Mouse (Mus musculus) CH12.LX (cell line): ENCODE data around the gene Fkbp14. TPM values are rescaled to one million over a fixed set of nuclear protein-coding genes. Genes with fewer than 3 reads are reported as not detected.
A peak's percentile ranks its signal among the peaks of the same experiment; 100 is the strongest.

ENCODE experiments used
- DNase-seq: peaks from one replicate; pipeline ENCODE4 v3.0.0-alpha.2; 2013; ENCODE audit errors: extremely low read depth
- H3K27ac ChIP-seq: 2 replicates; pipeline ENCODE4 v1.5.1; 2012; ENCODE audit warnings: low read depth, mild to moderate bottlenecking, control low read depth, moderate library complexity; ENCODE audit not compliant: insufficient read depth
- H3K27me3 ChIP-seq: replicated peaks from 2 replicates; pipeline ENCODE3; 2012; ENCODE audit warnings: inconsistent platforms
- H3K36me3 ChIP-seq, 2 experiments: replicated peaks in 1 of 2; 2 replicates each; pipeline versions ENCODE3 to v1.6.1; 2012; ENCODE audit warnings: inconsistent platforms in 1 of 2, low read length in 1 of 2, mild to moderate bottlenecking in 1 of 2, mixed read lengths in 1 of 2, moderate library complexity in 1 of 2; ENCODE audit not compliant: control insufficient read depth in 1 of 2, insufficient read depth in 1 of 2
- H3K4me1 ChIP-seq, 2 experiments: 2 replicates each; pipeline ENCODE4 v1.6.1; 2012; ENCODE audit warnings: inconsistent platforms in 1 of 2, moderate library complexity in 1 of 2; ENCODE audit not compliant: insufficient read depth in 2 of 2, control insufficient read depth in 1 of 2
- H3K4me2 ChIP-seq: 2 replicates; pipeline ENCODE4 v1.6.1; 2012; ENCODE audit warnings: low read depth, mild to moderate bottlenecking, control low read depth; ENCODE audit not compliant: poor library complexity, insufficient read depth, severe bottlenecking
- H3K4me3 ChIP-seq, 3 experiments: fragments of 150-350 bp in 1 of 3; sonication (generic) in 1 of 3; replicated peaks in 1 of 3; 2 replicates each; pipeline versions ENCODE3 to v1.5.1; 2011 to 2012; ENCODE audit warnings: low read depth in 2 of 3, low read length in 2 of 3, mild to moderate bottlenecking in 2 of 3, moderate library complexity in 2 of 3, control low read depth in 1 of 3, improper control_type of control experiment in 1 of 3, inconsistent platforms in 1 of 3, mixed read lengths in 1 of 3; ENCODE audit not compliant: poor library complexity in 1 of 3
- H3K79me2 ChIP-seq: replicated peaks from 2 replicates; pipeline ENCODE4 v1.6.1; 2012; ENCODE audit warnings: mild to moderate bottlenecking, moderate library complexity; ENCODE audit not compliant: control insufficient read depth, poor library complexity, insufficient read depth, severe bottlenecking; ENCODE audit errors: extremely low read depth
- H3K9ac ChIP-seq: 2 replicates; pipeline ENCODE4 v1.6.1; 2012; ENCODE audit warnings: low read depth, mild to moderate bottlenecking, control low read depth, moderate library complexity; ENCODE audit not compliant: insufficient read depth
- H3K9me3 ChIP-seq: replicated peaks from 2 replicates; pipeline ENCODE3; 2012; ENCODE audit warnings: low read length, inconsistent platforms, mixed read lengths
- BHLHE40 ChIP-seq: IDR thresholded peaks from 2 replicates; pipeline ENCODE4 v1.6.1; 2011; ENCODE audit warnings: mild to moderate bottlenecking, low read depth, low read length, improper control_type of control experiment
- CTCF ChIP-seq, 2 experiments: IDR thresholded peaks in 1 of 2; conservative IDR thresholded peaks in 1 of 2; 2 replicates each; pipeline ENCODE4 v1.5.1; 2011 to 2012; ENCODE audit warnings: low read depth in 2 of 2, low read length in 2 of 2, improper control_type of control experiment in 1 of 2, inconsistent platforms in 1 of 2, mild to moderate bottlenecking in 1 of 2, moderate library complexity in 1 of 2
- ELF1 ChIP-seq: IDR thresholded peaks from 2 replicates; pipeline ENCODE4 v1.6.1; 2014; ENCODE audit warnings: low read depth, mild to moderate bottlenecking, inconsistent platforms, low read length, improper control_type of control experiment
- EP300 ChIP-seq: IDR thresholded peaks from 2 replicates; pipeline ENCODE4 v1.6.1; 2011; ENCODE audit warnings: low read length, improper control_type of control experiment
- ETS1 ChIP-seq: conservative IDR thresholded peaks from 2 replicates; pipeline ENCODE4 v1.6.1; 2012; ENCODE audit warnings: low read depth, mild to moderate bottlenecking, inconsistent platforms, low read length, improper control_type of control experiment, moderate library complexity
- HCFC1 ChIP-seq: IDR thresholded peaks from 2 replicates; pipeline ENCODE4 v1.6.1; 2012; ENCODE audit warnings: low read depth, mild to moderate bottlenecking, inconsistent platforms, low read length, improper control_type of control experiment
- IRF4 ChIP-seq: IDR thresholded peaks from 2 replicates; pipeline ENCODE4 v1.6.1; 2014; ENCODE audit warnings: low read depth, mild to moderate bottlenecking, inconsistent platforms, low read length, improper control_type of control experiment
- KAT2A ChIP-seq: IDR thresholded peaks from 2 replicates; pipeline ENCODE4 v1.6.1; 2012; ENCODE audit warnings: low read length, improper control_type of control experiment, inconsistent platforms; ENCODE audit not compliant: insufficient replicate concordance
- MAX ChIP-seq: IDR thresholded peaks from 2 replicates; pipeline ENCODE4 v1.6.1; 2011; ENCODE audit warnings: low read length, improper control_type of control experiment
- MAZ ChIP-seq: IDR thresholded peaks from 2 replicates; pipeline ENCODE4 v1.6.1; 2012; ENCODE audit warnings: low read depth, mild to moderate bottlenecking, inconsistent platforms, low read length, improper control_type of control experiment, moderate library complexity
- MEF2A ChIP-seq: IDR thresholded peaks from 2 replicates; pipeline ENCODE4 v1.6.1; 2014; ENCODE audit warnings: low read depth, mild to moderate bottlenecking, inconsistent platforms, low read length, improper control_type of control experiment, borderline replicate concordance
- MYC ChIP-seq: IDR thresholded peaks from 2 replicates; pipeline ENCODE4 v1.6.1; 2011; ENCODE audit warnings: low read depth, mild to moderate bottlenecking, improper control_type of control experiment, low read length
- NELFE ChIP-seq: IDR thresholded peaks from 2 replicates; pipeline ENCODE4 v1.6.1; 2011; ENCODE audit warnings: low read depth, low read length, improper control_type of control experiment
- TBP ChIP-seq: conservative IDR thresholded peaks from 2 replicates; pipeline ENCODE4 v1.6.1; 2011; ENCODE audit warnings: low read depth, low read length, improper control_type of control experiment
- TCF12 ChIP-seq: IDR thresholded peaks from 2 replicates; pipeline ENCODE4 v1.6.1; 2014; ENCODE audit warnings: low read depth, mild to moderate bottlenecking, inconsistent platforms, low read length, improper control_type of control experiment
- dilution Hi-C: fragments of 300-500 bp; cut with MboI; formaldehyde crosslinking; loops from 2 replicates; pipeline ENCODE4 v1.14.3; 2020; ENCODE audit warnings: low sequenced_read_pairs; ENCODE audit not compliant: extremely low pct_unique_long_range_greater_than_20kb, extremely low pct_ligation_motif_present
- in situ Hi-C: fragments of 300-500 bp; cut with MboI; formaldehyde crosslinking; loops from 3 replicates; pipeline ENCODE4 v1.14.3; 2019; ENCODE audit warnings: low sequenced_read_pairs, low pct_ligation_motif_present, low pct_unique_long_range_greater_than_20kb, mixed read lengths
- polyA plus RNA-seq: library from polyadenylated mRNA; unstranded; fragments of >175 nt; gene quantifications from 2 replicates; pipeline ENCODE4 v1.2.1, GENCODE M21; 2012; ENCODE audit warnings: low read depth; ENCODE audit not compliant: insufficient read length
- total RNA-seq, 2 experiments: library from RNA; depleted of rRNA; stranded (reverse); fragments of 300-350 nt in 1 of 2; fragments of >200 nt in 1 of 2; gene quantifications; 2 replicates each; pipeline ENCODE4 v1.2.3; 2012 to 2014

The Fkbp14 gene
- total and polyA plus RNA-seq, 3 experiments, result 0.50 to 0.95 (median 0.68) TPM

GRCm38 (mm10) chr6:54538773-54539173, 58.3 kb downstream of the Fkbp14 start:
- Histone ChIP-seq H3K4me1 (peaks cover 20 to 49% of the 10 kb centered on the region in 2 experiments), H3K9me3 (peaks cover 8% of the 10 kb centered on the region), H3K36me3 (no peaks in the 10 kb centered on the region), H3K4me3 (no peak overlapping the region), H3K4me2 (no peak overlapping the region), H3K27me3 (no peaks in the 10 kb centered on the region), H3K27ac (no peak overlapping the region), H3K9ac (no peak overlapping the region), H3K79me2 (no peaks in the 10 kb centered on the region)
- in situ Hi-C loops, result no loop called here
- DNase-seq, result no peak
- dilution Hi-C loops, result no loop called here
- no peak for TF ChIP-seq CTCF (conservative IDR thresholded peaks at IDR 0.05 in 1 of 2, IDR thresholded peaks at IDR 0.05 in 1 of 2; ENCODE audit: low read depth in 2 of 2, low read length in 2 of 2)
- TF ChIP-seq EP300, result peak; percentile 25; the same call in 1 of the 2 replicates

GRCm38 (mm10) chr6:54537053-54537452, 60.1 kb downstream of the Fkbp14 start:
- dilution Hi-C loops, result no loop called here
- no peaks in the 10 kb centered on the region for H3K9me3 ChIP-seq
- DNase-seq, result peak; percentile 44
- H3K79me2 ChIP-seq, result no peaks in the 10 kb centered on the region
- H3K4me2 ChIP-seq, result peak overlapping the region; percentile 62
- H3K27me3 ChIP-seq, result no peaks in the 10 kb centered on the region
- H3K4me1 ChIP-seq, result peaks cover 18 to 53% of the 10 kb centered on the region in 2 experiments
- TF ChIP-seq EP300 (peak; percentile 60; the same call in 1 of the 2 replicates), MEF2A (peak; percentile 42; the same call in 1 of the 2 replicates), BHLHE40 (0 out of 2 replicates have a peak, but pooled peaks have one; percentile 17), NELFE (0 out of 2 replicates have a peak, but pooled peaks have one; percentile 19), ETS1 (peak; percentile 37; the same call in 1 of the 2 replicates), KAT2A (no peak), HCFC1 (peak; percentile 23; the same call in 1 of the 2 replicates), MAZ (no peak), CTCF (conservative IDR thresholded peaks at IDR 0.05 in 1 of 2, IDR thresholded peaks at IDR 0.05 in 1 of 2; ENCODE audit: low read depth in 2 of 2, low read length in 2 of 2) (no peak), MYC (0 out of 2 replicates have a peak, but pooled peaks have one; percentile 57), ELF1 (peak; percentile 39), TCF12 (peak; percentile 51; the same call in 1 of the 2 replicates), IRF4 (peak; percentile 39), TBP (peak; percentile 67; the same call in 1 of the 2 replicates), MAX (peak; percentile 11; the same call in 1 of the 2 replicates)
- TF ChIP-seq, all 38 proteins: peak for 12
- Histone ChIP-seq H3K4me3 (no peak overlapping the region), H3K27ac (peak overlapping the region; percentile 23; the same call in 1 of the 2 replicates), H3K9ac (no peak overlapping the region), H3K36me3 (no peaks in the 10 kb centered on the region)
- in situ Hi-C loops, result no loop called here
